Mouse (Mus musculus) midbrain, embryonic 15.5 days (tissue): ENCODE data around the gene Usp30. TPM values are rescaled to one million over a fixed set of nuclear protein-coding genes. Genes with fewer than 3 reads are reported as not detected.

ENCODE experiments used
- ATAC-seq: fragments of 200-750 bp; cut with Nextera tagmentation; replicated peaks from 2 replicates; pipeline ENCODE4 v1.8.0; 2017; ENCODE audit warnings: moderate TSS enrichment
- H3K27ac ChIP-seq: fragments of 300-500 bp; sonication (generic); 2 replicates; pipeline ENCODE4 v1.5.1; 2015; ENCODE audit warnings: mild to moderate bottlenecking, inconsistent platforms
- H3K27me3 ChIP-seq: fragments of 300-500 bp; sonication (generic); replicated peaks from 2 replicates; pipeline ENCODE4 v1.6.1; 2015; ENCODE audit warnings: inconsistent platforms
- H3K36me3 ChIP-seq: fragments of 300-500 bp; sonication (generic); replicated peaks from 2 replicates; pipeline ENCODE4 v1.6.1; 2015; ENCODE audit warnings: inconsistent platforms
- H3K4me1 ChIP-seq: fragments of 300-500 bp; sonication (generic); 2 replicates; pipeline ENCODE4 v1.6.1; 2015; ENCODE audit warnings: inconsistent platforms
- H3K4me2 ChIP-seq: fragments of 300-500 bp; sonication (generic); 2 replicates; pipeline ENCODE4 v1.6.1; 2015; ENCODE audit warnings: inconsistent platforms, mild to moderate bottlenecking, moderate library complexity
- H3K4me3 ChIP-seq: fragments of 300-500 bp; sonication (generic); 2 replicates; pipeline ENCODE4 v1.5.1; 2015; ENCODE audit warnings: mild to moderate bottlenecking, inconsistent platforms
- H3K9ac ChIP-seq: fragments of 300-500 bp; sonication (generic); 2 replicates; pipeline ENCODE4 v1.6.1; 2015; ENCODE audit warnings: mild to moderate bottlenecking, inconsistent platforms
- H3K9me3 ChIP-seq: fragments of 300-500 bp; sonication (generic); 2 replicates; pipeline ENCODE4 v1.6.1; 2016; ENCODE audit warnings: inconsistent platforms
- WGBS: fragments of 180-500 bp; shearing (Covaris S2); methylation state at CpG from one replicate; pipeline ENCODE4 v1.1.7; 2015; ENCODE audit warnings: mixed read lengths; 5-methylcytosine and 5-hydroxymethylcytosine counted together
- polyA plus RNA-seq: library from polyadenylated mRNA; unstranded; fragments of >200 nt; fragmentation: Nextera tagmentation; extraction: Ambion mirVana; gene quantifications from 2 replicates; pipeline ENCODE4 v1.2.1, GENCODE M21; 2015

Gene Usp30
- polyA plus RNA-seq, 1 experiment from 2014 or later, result 20.7 TPM

GRCm38 (mm10) chr5:114070858-114071257, 5.6 kb downstream of the Usp30 start:
- no peaks in the 10 kb centered on the region; the same call in 1 of the 2 replicates for H3K4me1 ChIP-seq
- no peak overlapping the region for H3K9ac ChIP-seq
- no peak for ATAC-seq
- no peak overlapping the region for H3K4me3 ChIP-seq
- no peak overlapping the region for H3K27ac ChIP-seq
- no peaks in the 10 kb centered on the region for H3K36me3 ChIP-seq
- no peaks in the 10 kb centered on the region for H3K9me3 ChIP-seq
- no peak overlapping the region for H3K4me2 ChIP-seq
- 96% methylated on average over 4 of the region's 4 CpGs for WGBS
- H3K27me3 ChIP-seq, result no peaks in the 10 kb centered on the region

GRCm38 (mm10) chr5:114072262-114072661, 7.0 kb downstream of the Usp30 start:
- WGBS, result 37% methylated on average over 2 of the region's 2 CpGs
- Histone ChIP-seq H3K4me1 (peaks cover under 1% of the 10 kb centered on the region), H3K27me3 (no peaks in the 10 kb centered on the region), H3K27ac (no peak overlapping the region), H3K4me3 (no peak overlapping the region), H3K9ac (no peak overlapping the region), H3K9me3 (no peaks in the 10 kb centered on the region), H3K36me3 (no peaks in the 10 kb centered on the region), H3K4me2 (no peak overlapping the region)
- ATAC-seq, result no peak

DNA sequence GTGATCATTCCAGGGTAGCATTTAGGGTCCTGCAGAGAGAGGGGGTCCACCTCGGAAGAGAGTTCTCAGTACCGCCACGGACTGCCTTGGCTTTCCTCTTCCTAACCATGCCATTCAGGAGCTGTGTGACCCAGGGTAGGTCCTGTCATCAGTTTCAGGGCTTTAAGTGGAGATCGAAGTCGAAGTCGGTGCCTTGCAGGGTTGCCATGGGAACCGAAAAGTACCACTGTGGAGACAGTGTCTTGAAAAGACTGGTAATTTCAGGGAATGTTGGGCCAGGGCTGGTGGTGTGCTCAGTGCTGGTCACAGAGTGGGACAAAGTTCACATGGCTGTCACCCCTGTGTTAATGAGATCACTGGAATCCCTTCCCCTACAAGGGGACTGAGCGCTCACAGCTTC, 11.7 kb downstream of the Usp30 start:
- H3K27ac ChIP-seq, result no peak overlapping the region

GRCm38 (mm10) chr5:114085501-114085900, 20.2 kb downstream of the Usp30 start:
- H3K27me3 ChIP-seq, result no peaks in the 10 kb centered on the region

More for the DNA sequence above, 11.7 kb downstream of the Usp30 start:
- H3K4me2 ChIP-seq, result no peak overlapping the region
- H3K36me3 ChIP-seq, result no peaks in the 10 kb centered on the region
- H3K9me3 ChIP-seq, result no peaks in the 10 kb centered on the region
- 0 out of 2 replicates have a peak, but pooled peaks have one; percentile 27 for ATAC-seq
- WGBS, result 37% methylated on average over 8 of the region's 8 CpGs
- no peak overlapping the region for H3K4me3 ChIP-seq
- peaks cover 4% of the 10 kb centered on the region; the same call in 1 of the 2 replicates for H3K4me1 ChIP-seq
- no peaks in the 10 kb centered on the region for H3K27me3 ChIP-seq
- H3K9ac ChIP-seq, result no peak overlapping the region

DNA sequence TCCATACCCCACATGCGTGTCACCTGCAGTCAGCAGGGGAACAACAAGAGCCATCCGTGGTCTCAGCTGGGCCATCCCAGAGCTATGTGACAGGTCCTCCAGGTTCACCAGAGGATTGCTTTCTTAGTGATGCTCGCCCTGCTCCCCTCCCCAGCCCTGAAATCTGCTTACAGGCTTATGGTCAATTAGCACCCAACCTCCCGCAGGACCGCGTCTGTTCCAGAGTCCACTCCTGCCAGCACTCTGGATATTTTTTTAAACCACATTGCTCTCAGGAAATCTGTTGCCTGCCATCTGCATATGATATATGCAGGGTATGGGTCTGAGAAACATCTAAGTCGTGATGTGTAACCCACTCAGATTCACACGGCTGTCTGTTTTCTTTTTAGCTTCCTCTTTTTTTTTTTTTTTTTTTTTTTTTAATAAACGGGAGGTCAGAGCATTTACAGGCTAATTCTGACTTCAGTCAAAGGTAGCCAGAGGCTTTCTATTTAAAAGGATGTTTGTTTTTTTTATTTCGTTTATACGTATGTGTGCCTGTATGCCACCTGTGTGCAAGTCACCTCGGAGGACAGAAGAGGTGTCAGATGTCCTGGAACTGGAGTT, 22.7 kb downstream of the Usp30 start:
- Histone ChIP-seq H3K4me1 (peaks cover 25% of the 10 kb centered on the region), H3K9ac (no peak overlapping the region), H3K9me3 (no peaks in the 10 kb centered on the region), H3K27me3 (no peaks in the 10 kb centered on the region), H3K36me3 (no peaks in the 10 kb centered on the region), H3K4me2 (no peak overlapping the region), H3K4me3 (no peak overlapping the region), H3K27ac (no peak overlapping the region)
- ATAC-seq, result no peak
- WGBS, result 68% methylated on average over 12 of the region's 12 CpGs

More at GRCm38 (mm10) chr5:114085501-114085900, 20.2 kb downstream of the Usp30 start:
- H3K27ac ChIP-seq, result no peak overlapping the region
- no peaks in the 10 kb centered on the region for H3K9me3 ChIP-seq
- peaks cover 15% of the 10 kb centered on the region for H3K4me1 ChIP-seq
- H3K36me3 ChIP-seq, result no peaks in the 10 kb centered on the region
- H3K4me3 ChIP-seq, result no peak overlapping the region
- H3K4me2 ChIP-seq, result no peak overlapping the region
- no peak for ATAC-seq
- WGBS, result 82% methylated on average over 14 of the region's 14 CpGs
- H3K9ac ChIP-seq, result no peak overlapping the region

GRCm38 (mm10) chr5:114090421-114091013, 25.3 kb downstream of the Usp30 start:
- Histone ChIP-seq H3K4me2 (peak overlapping the region; percentile 54), H3K4me1 (peaks cover 25% of the 10 kb centered on the region), H3K4me3 (peak overlapping the region; percentile 76), H3K36me3 (no peaks in the 10 kb centered on the region), H3K27me3 (no peaks in the 10 kb centered on the region), H3K27ac (peak overlapping the region; percentile 95), H3K9me3 (no peaks in the 10 kb centered on the region), H3K9ac (peak overlapping the region; percentile 79)
- 5% methylated on average over 7 of the region's 7 CpGs for WGBS
- peak; percentile 51 for ATAC-seq

DNA sequence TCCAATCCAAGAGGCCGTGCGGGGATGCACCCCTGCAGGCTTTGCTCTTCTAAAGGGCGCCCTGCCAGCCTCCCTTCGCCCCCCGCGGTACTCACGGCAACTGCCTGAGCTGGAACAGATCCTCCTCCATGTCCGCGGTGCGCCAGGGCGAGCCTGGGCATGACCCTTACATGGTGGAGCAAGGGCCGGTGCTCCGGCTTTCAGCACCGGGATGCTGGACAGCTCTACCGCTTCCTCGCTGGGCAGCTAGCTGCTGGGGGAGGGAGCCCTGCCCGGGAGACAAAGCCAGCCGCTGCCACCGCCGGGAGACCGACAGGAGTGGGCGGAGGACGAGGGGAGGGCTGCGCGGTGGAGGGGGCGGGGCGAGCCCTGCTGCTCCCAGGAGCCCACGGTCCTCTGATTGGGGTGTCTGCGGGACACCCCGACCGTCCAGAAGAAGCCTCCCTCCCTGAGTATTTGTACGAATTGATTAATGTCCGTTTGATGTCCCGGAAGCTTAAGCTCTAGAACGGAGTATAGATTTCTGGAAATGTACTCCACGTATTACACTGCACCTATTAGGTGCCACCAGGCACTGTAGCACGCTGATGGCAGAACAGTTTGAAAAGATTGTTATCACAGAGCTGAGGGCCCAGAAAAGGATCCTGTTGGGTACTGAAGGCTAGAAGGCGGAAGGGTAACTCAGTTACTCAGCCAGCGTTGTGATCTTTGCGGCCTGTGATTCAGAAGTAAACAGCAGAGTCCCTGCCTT, 26.0 kb downstream of the Usp30 start, which contains the start of gene Svop:
TSS of gene Svop (minus strand) at position 514 of the 751 bp plus-strand sequence.
- H3K36me3 ChIP-seq, result no peaks in the 10 kb centered on the region

DNA sequence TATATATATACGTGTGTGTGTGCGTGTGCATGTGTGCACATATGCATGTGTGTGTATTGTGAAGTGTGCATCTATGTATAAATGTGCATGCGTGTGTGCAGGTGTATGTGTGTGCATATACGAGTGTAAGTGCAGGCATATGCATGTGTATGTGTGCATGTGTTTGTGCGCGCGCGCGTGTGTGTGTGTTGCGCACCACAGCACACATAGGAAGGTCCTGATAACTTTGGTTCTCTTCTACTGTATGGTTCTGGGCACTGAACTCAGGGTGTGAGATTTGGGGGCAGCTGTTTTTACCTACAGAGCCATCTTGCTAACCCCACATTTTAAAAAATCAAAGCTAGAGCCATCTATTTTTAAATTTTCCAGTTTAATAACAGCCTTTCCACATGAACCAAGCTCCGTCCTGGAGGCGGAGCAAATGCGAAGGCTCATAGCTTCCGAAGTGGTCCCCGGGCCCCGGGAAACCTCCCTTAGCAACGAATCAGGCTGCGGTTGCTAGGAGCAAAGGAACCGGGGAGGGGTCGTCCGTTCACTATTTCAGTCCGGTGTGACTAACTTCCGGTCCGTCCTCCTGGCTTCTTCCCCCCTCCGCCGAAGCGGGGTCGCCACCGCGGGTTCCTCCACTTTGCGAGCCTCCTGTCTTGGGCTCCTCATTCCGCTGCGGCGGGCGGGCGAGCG, 34.6 kb downstream of the Usp30 start:
- Histone ChIP-seq H3K4me3 (peak overlapping the region; percentile 98), H3K36me3 (0 out of 2 replicates have a peak, but pooled peaks cover 7% of the 10 kb centered on the region), H3K27me3 (0 out of 2 replicates have a peak, but pooled peaks cover 3% of the 10 kb centered on the region), H3K4me1 (peaks cover 27% of the 10 kb centered on the region), H3K9me3 (no peaks in the 10 kb centered on the region), H3K9ac (peak overlapping the region; percentile 94), H3K27ac (peak overlapping the region; percentile 86), H3K4me2 (peak overlapping the region; percentile 94)
- peak; percentile 91 for ATAC-seq
- 8% methylated on average over 37 of the region's 37 CpGs for WGBS

More for the DNA sequence above, 26.0 kb downstream of the Usp30 start, which contains the start of gene Svop:
- peak within 1 kb of the TSS; percentile 54 for H3K4me2 ChIP-seq
- H3K9ac ChIP-seq, result peak within 1 kb of the TSS; percentile 79
- 2% methylated on average over 40 of the region's 40 CpGs for WGBS
- no peaks in the 10 kb centered on the region for H3K27me3 ChIP-seq
- peak within 1 kb of the TSS; percentile 95 for H3K27ac ChIP-seq
- ATAC-seq, result peak; percentile 88
- H3K4me3 ChIP-seq, result peak within 1 kb of the TSS; percentile 76
- no peaks in the 10 kb centered on the region for H3K9me3 ChIP-seq
- H3K4me1 ChIP-seq, result peaks cover 25% of the 10 kb centered on the region

DNA sequence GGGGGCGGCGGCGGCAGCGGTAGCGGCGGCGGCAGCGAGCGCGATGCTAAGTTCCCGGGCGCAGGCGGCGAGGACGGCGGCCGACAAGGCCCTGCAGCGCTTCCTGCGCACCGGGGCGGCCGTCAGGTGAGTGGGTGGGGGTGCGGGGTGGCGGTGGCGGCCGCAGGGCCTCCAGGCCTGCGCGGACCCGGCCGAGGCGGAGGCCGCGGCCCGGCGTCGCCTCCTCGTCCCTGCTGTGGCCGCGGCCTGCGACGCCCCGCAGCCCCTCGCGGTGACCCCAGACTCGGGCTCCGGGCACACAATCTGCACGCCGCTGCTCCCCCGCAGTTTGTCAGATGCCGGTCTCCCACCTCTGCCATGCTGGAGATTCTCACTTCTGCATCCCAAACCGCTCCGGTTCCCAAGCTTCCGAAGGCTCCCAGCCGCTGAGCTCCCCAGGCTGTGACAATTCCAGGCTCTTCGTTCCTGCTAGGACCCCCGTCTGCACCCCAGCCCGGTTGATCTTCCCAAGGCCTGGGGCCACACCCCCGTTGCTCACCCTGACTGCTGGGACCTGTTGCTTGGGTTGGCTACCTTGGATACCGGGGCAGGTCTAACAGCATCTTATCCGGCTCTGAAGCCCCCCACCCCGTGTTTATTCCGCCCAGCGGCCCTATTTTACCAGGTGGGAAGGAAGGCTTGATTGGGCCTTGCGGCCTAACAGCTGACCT, 35.3 kb downstream of the Usp30 start:
- WGBS, result 3% methylated on average over 54 of the region's 64 CpGs
- Histone ChIP-seq H3K9ac (peak overlapping the region; percentile 94), H3K4me2 (peak overlapping the region; percentile 94), H3K4me3 (peak overlapping the region; percentile 98), H3K27me3 (0 out of 2 replicates have a peak, but pooled peaks cover 3% of the 10 kb centered on the region), H3K4me1 (peaks cover 27% of the 10 kb centered on the region), H3K27ac (peak overlapping the region; percentile 86), H3K9me3 (no peaks in the 10 kb centered on the region), H3K36me3 (peaks cover 10% of the 10 kb centered on the region; the same call in 1 of the 2 replicates)
- peak; percentile 76 for ATAC-seq

DNA sequence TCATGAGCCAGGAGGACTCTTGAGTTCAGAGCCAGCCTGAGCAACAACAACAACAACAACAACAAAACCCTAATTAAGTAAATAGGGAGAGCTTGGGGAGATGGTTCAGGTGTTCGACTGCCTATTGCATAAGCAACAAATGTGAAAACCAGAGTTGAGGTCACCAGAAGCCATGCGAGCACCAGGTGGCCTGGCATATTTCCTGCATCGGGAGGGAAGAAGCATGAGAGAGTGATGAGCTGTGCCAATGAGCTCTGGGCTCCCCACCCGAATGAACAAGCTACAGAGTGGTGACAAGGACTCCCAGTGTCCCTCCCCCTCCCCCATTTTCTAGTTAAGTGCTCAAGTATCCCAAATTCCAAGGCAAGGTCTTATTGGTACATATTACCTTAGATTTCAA, 36.6 kb downstream of the Usp30 start:
- Histone ChIP-seq H3K36me3 (peaks cover 17% of the 10 kb centered on the region; the same call in 1 of the 2 replicates), H3K9ac (no peak overlapping the region), H3K9me3 (no peaks in the 10 kb centered on the region), H3K4me1 (peaks cover 27% of the 10 kb centered on the region), H3K27me3 (0 out of 2 replicates have a peak, but pooled peaks cover 3% of the 10 kb centered on the region), H3K4me2 (no peak overlapping the region), H3K27ac (no peak overlapping the region), H3K4me3 (no peak overlapping the region)
- ATAC-seq, result no peak
- WGBS, result 84% methylated on average over 4 of the region's 4 CpGs

DNA sequence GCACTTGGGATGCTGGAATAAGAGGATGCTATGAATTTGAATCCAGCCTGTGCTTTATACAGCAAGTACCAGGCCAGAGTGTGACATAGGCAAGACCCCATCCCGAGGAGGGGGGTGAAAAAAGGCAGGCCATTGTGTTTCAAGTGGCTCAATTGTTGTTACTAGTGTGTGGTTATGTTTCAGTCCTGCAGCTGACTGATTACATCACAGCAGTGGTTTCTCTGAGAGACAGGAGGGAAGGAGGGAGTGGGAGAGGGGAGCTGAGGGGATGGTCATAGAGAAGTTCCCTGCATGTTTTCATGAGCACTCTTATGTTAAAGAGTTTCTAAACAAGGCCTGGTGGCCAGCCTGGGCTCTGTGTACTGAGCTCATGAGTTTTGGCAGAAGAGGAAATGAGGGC, 37.5 kb downstream of the Usp30 start:
- Histone ChIP-seq H3K27ac (no peak overlapping the region), H3K9me3 (no peaks in the 10 kb centered on the region), H3K4me1 (peaks cover 27% of the 10 kb centered on the region), H3K4me3 (no peak overlapping the region), H3K4me2 (no peak overlapping the region), H3K27me3 (0 out of 2 replicates have a peak, but pooled peaks cover 3% of the 10 kb centered on the region), H3K9ac (no peak overlapping the region), H3K36me3 (peaks cover 23% of the 10 kb centered on the region)
- WGBS, result 78% methylated on average over 1 of the region's 1 CpGs
- ATAC-seq, result no peak
